Mouse (Mus musculus): ENCODE results near the gene Hist1h4d. TPM values are rescaled to one million over a fixed set of nuclear protein-coding genes. Genes with fewer than 3 reads are reported as not detected.
"Not testable (repeated sequence)": the region's sequence is repeated elsewhere in the genome, so short reads cannot be mapped to it uniquely, and the experiment has no call there.

Gene Hist1h4d
- polyA plus RNA-seq, 1 experiment from 2014 or later = 37.3 TPM

GRCm38 (mm10) chr13:23554393-23554792, 27.0 kb upstream of the Hist1h4d start:
- no peaks in the 10 kb centered on the region for H3K36me3 ChIP-seq
- no peaks in the 10 kb centered on the region for H3K27me3 ChIP-seq
- peak overlapping the region; percentile 93 for H3K27ac ChIP-seq (replicated peaks)
- H3K9ac ChIP-seq = peak overlapping the region; percentile 82
- 25% methylated on average over 9 of the region's 9 CpGs for WGBS
- no peaks in the 10 kb centered on the region for H3K9me3 ChIP-seq
- H3K4me2 ChIP-seq = peak overlapping the region; percentile 100
- peaks cover 36% of the 10 kb centered on the region for H3K4me1 ChIP-seq (replicated peaks)
- ATAC-seq (ENCODE audit: low read depth) = no peak
- H3K4me3 ChIP-seq = peak overlapping the region; percentile 53

DNA sequence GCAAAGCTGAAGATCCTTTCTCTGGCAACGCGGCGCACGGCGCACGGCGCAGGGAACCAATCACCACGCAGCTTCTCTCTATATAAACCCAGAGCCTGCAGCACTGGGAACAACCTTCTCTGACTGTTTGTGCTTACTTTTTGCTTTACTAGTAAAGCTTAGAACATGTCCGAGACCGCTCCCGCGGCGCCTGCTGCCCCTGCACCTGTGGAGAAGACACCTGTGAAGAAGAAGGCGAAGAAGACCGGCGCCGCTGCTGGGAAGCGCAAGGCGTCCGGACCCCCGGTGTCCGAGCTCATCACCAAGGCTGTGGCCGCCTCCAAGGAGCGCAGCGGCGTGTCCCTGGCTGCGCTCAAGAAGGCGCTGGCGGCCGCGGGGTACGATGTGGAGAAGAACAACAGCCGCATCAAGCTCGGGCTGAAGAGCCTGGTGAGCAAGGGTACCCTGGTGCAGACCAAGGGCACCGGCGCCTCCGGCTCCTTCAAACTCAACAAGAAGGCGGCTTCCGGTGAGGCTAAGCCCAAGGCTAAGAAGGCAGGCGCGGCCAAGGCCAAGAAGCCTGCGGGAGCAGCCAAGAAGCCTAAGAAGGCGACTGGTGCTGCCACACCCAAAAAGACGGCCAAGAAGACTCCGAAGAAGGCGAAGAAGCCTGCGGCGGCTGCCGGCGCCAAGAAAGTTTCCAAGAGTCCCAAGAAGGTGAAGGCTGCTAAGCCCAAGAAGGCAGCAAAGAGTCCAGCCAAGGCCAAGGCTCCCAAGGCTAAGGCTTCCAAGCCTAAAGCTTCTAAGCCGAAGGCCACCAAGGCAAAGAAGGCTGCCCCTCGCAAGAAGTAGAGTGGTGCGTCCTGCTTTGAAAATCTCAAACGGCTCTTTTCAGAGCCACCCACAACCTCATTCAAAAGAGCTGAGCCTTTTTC, 26.2 kb upstream of the Hist1h4d start:
- Histone ChIP-seq H3K27me3 (no peaks in the 10 kb centered on the region), H3K4me1 (replicated peaks) (peaks cover 36% of the 10 kb centered on the region), H3K36me3 (no peaks in the 10 kb centered on the region), H3K4me2 (peak overlapping the region; percentile 100), H3K4me3 (peak overlapping the region; percentile 53), H3K9me3 (no peaks in the 10 kb centered on the region), H3K9ac (peak overlapping the region; percentile 82), H3K27ac (replicated peaks) (peak overlapping the region; percentile 93)
- WGBS = under 1% methylated on average over 54 of the region's 54 CpGs
- ATAC-seq (ENCODE audit: low read depth) = peak; percentile 83

GRCm38 (mm10) chr13:23555839-23556416, 25.5 kb upstream of the Hist1h4d start:
- peak overlapping the region; percentile 93 for H3K27ac ChIP-seq (replicated peaks)
- peak overlapping the region; percentile 82 for H3K9ac ChIP-seq
- no peaks in the 10 kb centered on the region for H3K36me3 ChIP-seq
- peaks cover 34% of the 10 kb centered on the region for H3K4me1 ChIP-seq (replicated peaks)
- WGBS = under 1% methylated on average over 18 of the region's 18 CpGs
- H3K9me3 ChIP-seq = no peaks in the 10 kb centered on the region
- H3K4me2 ChIP-seq = peak overlapping the region; percentile 100
- no peaks in the 10 kb centered on the region for H3K27me3 ChIP-seq
- H3K4me3 ChIP-seq = peak overlapping the region; percentile 53
- ATAC-seq (ENCODE audit: low read depth) = peak; percentile 82

DNA sequence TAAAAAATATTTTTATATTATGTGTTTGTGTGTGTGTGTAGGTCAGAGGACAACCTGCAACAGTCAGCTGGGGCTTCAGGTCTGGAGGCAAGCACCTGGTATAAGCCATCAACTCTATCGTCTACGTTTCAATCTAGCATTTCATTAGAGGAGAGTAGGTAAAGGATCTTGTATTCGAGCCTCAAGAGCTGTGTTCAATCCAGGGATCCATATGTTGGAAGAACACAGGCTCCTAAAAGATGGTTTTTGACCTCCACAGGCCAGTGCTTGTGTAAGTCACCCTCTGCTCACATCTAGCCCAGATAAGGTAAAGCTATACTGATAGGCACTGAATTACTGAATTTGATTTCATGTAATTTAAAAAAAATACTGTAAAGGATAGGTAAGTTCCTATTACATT, 24.5 kb upstream of the Hist1h4d start:
- Histone ChIP-seq H3K9ac (0 out of 2 replicates have a peak overlapping the region, but pooled peaks have one; percentile 13), H3K27me3 (no peaks in the 10 kb centered on the region), H3K27ac (replicated peaks) (no peak overlapping the region), H3K4me3 (no peak overlapping the region), H3K36me3 (no peaks in the 10 kb centered on the region), H3K4me1 (replicated peaks) (peaks cover 32% of the 10 kb centered on the region), H3K9me3 (no peaks in the 10 kb centered on the region), H3K4me2 (no peak overlapping the region; the same call in 1 of the 2 replicates)
- no peak for ATAC-seq (ENCODE audit: low read depth)
- 81% methylated on average over 3 of the region's 3 CpGs for WGBS

GRCm38 (mm10) chr13:23560699-23561098, 20.7 kb upstream of the Hist1h4d start:
- not testable (repeated sequence) for H3K27me3 ChIP-seq; H3K36me3 ChIP-seq; H3K4me3 ChIP-seq; ATAC-seq (ENCODE audit: low read depth); H3K9me3 ChIP-seq; H3K27ac ChIP-seq (replicated peaks); H3K9ac ChIP-seq
- peak overlapping the region; percentile 26; the same call in 1 of the 2 replicates for H3K4me2 ChIP-seq
- peaks cover 13% of the 10 kb centered on the region for H3K4me1 ChIP-seq (replicated peaks)
- 22% methylated on average over 2 of the region's 2 CpGs for WGBS

- Histone ChIP-seq H3K4me3 (peak overlapping the region; percentile 45), H3K27ac (replicated peaks) (peak overlapping the region; percentile 98), H3K4me2 (peak overlapping the region; percentile 75), H3K9ac (peak overlapping the region; percentile 74)
- not testable (repeated sequence) for H3K27me3 ChIP-seq; ATAC-seq (ENCODE audit: low read depth); H3K9me3 ChIP-seq; H3K4me1 ChIP-seq (replicated peaks); H3K36me3 ChIP-seq
- 0% methylated on average over 2 of the region's 5 CpGs for WGBS
Observed at GRCm38 (mm10) chr13:23561531-23561882, 19.9 kb upstream of the Hist1h4d start.

- not testable (repeated sequence) for H3K27me3 ChIP-seq; H3K9me3 ChIP-seq; H3K36me3 ChIP-seq; H3K4me1 ChIP-seq (replicated peaks)
- H3K4me3 ChIP-seq = peak within 1 kb of the TSS; percentile 45
- peak within 1 kb of the TSS; percentile 98 for H3K27ac ChIP-seq (replicated peaks)
- H3K4me2 ChIP-seq = peak within 1 kb of the TSS; percentile 75
- ATAC-seq (ENCODE audit: low read depth) = peak; percentile 96
- WGBS = under 1% methylated on average over 47 of the region's 67 CpGs
- peak within 1 kb of the TSS; percentile 75 for H3K9ac ChIP-seq
Observed at GRCm38 (mm10) chr13:23561883-23562659, 19.3 kb upstream of the Hist1h4d start, which contains the start of gene Hist1h3e. Gene Hist1h3e (minus strand): TSS chr13:23562369.

DNA sequence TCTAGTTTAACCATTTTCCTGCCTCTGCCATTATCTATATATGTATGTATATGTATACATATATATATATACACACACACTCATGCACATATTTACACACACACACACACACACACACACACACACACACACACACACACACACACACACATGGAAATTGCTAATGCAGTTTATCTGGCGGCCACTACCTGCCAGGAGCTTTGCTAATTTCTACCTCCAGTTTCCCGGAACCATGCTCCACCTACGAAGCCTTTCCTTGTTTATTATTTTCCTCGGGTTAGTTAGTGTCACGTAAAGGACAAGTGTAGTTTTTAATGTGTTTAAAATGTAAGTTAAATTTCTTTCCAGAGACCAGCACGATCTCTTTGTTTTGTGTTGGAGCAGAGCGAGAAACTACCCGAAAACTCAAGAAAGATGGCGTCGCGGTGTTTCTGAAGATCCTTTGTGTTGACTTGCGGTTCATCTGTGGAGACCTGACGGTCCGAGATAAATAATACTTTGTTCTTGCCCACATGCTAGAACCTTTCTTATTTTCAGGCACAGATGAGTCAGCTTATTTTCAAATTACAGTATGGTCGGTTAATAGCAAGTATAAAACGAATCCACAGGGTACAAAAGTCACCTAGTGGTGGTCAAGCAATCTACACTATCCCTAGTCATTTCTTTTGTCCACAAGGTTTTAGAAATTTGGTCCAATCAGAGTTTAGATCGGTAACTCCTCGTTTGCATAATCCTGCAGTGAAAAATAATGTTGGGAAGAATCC, 18.5 kb upstream of the Hist1h4d start:
- Histone ChIP-seq H3K9me3 (no peaks in the 10 kb centered on the region), H3K4me1 (replicated peaks) (peaks cover 3% of the 10 kb centered on the region; the same call in 1 of the 2 replicates), H3K27ac (replicated peaks) (peak overlapping the region; percentile 98), H3K27me3 (no peaks in the 10 kb centered on the region), H3K4me2 (peak overlapping the region; percentile 75), H3K9ac (peak overlapping the region; percentile 75), H3K36me3 (no peaks in the 10 kb centered on the region), H3K4me3 (peak overlapping the region; percentile 45)
- 3% methylated on average over 18 of the region's 18 CpGs for WGBS
- peak; percentile 57 for ATAC-seq (ENCODE audit: low read depth)

GRCm38 (mm10) chr13:23564482-23564881, 16.9 kb upstream of the Hist1h4d start:
- H3K27ac ChIP-seq (replicated peaks) = peak overlapping the region; percentile 98
- no peak overlapping the region for H3K4me3 ChIP-seq
- no peaks in the 10 kb centered on the region for H3K27me3 ChIP-seq
- H3K36me3 ChIP-seq = no peaks in the 10 kb centered on the region
- ATAC-seq (ENCODE audit: low read depth) = no peak
- H3K4me2 ChIP-seq = no peak overlapping the region
- no peaks in the 10 kb centered on the region for H3K9me3 ChIP-seq
- peaks cover 3% of the 10 kb centered on the region; the same call in 1 of the 2 replicates for H3K4me1 ChIP-seq (replicated peaks)
- WGBS = 82% methylated on average over 2 of the region's 2 CpGs
- H3K9ac ChIP-seq = no peak overlapping the region

DNA sequence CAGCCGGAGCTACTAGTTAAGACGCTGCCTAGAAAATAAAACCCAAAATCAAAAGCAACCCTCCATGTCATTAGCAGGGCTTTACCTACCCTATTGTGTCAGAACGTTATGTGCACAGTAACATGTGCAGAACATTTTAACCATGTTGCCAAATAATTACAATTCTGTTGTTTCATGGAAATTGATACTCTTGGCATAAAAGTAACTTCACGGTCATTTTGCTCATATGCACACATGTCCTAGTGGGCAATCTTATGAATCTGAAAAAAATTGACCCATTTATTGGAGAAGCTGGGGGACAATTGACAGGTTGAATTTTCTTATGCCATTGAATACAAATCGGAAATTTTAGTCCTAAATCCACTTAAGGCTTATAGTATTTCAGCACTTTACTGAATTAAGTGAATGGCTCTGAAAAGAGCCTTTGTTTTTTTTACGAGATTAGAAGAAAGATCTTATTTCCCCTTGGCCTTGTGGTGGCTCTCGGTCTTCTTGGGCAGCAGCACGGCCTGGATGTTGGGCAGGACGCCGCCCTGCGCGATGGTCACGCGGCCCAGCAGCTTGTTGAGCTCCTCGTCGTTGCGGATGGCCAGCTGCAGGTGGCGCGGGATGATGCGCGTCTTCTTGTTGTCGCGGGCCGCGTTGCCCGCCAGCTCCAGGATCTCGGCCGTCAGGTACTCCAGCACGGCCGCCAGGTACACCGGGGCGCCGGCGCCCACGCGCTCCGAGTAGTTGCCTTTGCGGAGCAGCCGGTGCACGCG, 11.0 kb upstream of the Hist1h4d start:
- Histone ChIP-seq H3K4me2 (peak overlapping the region; percentile 81), H3K27ac (replicated peaks) (peak overlapping the region; percentile 96), H3K9ac (peak overlapping the region; percentile 67), H3K4me1 (replicated peaks) (peaks cover 27% of the 10 kb centered on the region), H3K4me3 (peak overlapping the region; percentile 45)
- not testable (repeated sequence) for H3K36me3 ChIP-seq, H3K27me3 ChIP-seq, H3K9me3 ChIP-seq
- 1% methylated on average over 27 of the region's 41 CpGs for WGBS
- peak; percentile 30 for ATAC-seq (ENCODE audit: low read depth)

Measured in neural tube, embryonic 13.5 days (tissue).